Mouse (Mus musculus): ENCODE results near the gene BC055324.

DNA sequence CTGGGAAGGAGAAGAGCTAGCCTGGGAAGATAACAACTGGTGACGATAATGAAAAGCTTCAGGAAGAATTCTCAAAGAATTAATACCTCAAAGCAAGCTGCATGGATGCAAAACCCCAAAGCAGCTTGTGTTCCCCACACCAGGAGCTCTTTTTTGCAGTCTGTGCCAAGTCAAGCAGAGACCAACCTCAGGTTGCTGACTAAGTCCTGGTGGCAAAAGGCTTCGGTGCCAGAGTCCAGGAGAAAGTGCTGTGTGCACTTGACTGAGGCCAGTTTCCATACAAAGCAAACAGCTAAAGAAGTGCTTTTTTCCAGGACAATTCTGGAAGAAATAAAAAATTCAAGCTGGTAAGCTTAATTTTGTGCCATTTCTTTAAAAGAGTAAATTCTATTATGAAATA, 41.2 kb downstream of the BC055324 start:
- TF ChIP-seq CTCF (IDR thresholded peaks at IDR 0.05; ENCODE audit: low read depth, low read length) (no peak), POLR2A (IDR thresholded peaks at IDR 0.05; ENCODE audit: borderline replicate concordance, low read depth, low read length) (no peak)

Measured in bone marrow macrophage, adult 2 months (primary cell).